ENCODE assay signal across 11 mouse cellular contexts in the genomic region with DNA sequence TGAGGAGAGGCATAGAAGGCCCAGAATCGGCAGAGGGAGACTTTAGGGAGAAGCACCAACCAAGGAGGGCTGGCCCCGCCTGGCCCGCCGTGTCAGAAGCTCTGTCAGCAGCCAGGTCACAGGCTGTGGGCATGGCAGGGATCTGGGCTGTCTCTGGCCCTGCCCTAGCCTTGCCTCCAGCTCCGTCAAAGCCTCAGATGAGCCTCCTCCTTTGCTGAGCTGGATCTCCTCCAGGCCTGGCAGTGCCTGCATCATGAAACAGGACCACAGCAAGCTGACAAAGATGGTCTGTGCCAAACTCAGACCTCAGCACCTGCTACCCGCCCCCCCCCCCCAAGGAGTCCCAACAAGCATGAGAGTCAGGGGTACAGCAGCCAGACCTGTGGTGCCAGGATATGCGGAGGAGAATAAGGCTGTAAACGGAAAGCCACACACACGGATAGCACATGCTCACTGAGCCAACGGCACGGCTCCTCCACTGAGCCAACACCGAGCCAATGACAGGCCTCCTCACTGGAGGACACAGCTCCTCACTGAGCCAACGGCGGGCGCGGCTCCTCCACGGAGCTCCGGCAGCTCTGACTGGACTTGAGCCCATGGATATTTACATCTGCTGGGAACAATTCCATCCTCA. TPM values are rescaled to one million over a fixed set of nuclear protein-coding genes. Genes with fewer than 3 reads are reported as not detected.
DNase-seq lines count a peak whose midpoint lies in the region; ATAC-seq lines count a peak whose summit lies in the region.
"Had no signal": no experiment of that assay in that cellular context is flagged by ENCODE, and none has a peak within 500 bp of the region (broad histone marks: within the 10 kb centered on the region; RNA-seq: fewer than 3 reads in every experiment).

No protein-coding gene starts in this region.

- no peak overlapping the region for H3K4me3 ChIP-seq in lung, embryonic 16.5 days (ENCODE audit: low read length)
- H3K4me3 ChIP-seq: left cerebral cortex, adult 2 months; lung, embryonic 15.5 days had no signal

- H3K9ac ChIP-seq in lung, embryonic 16.5 days (ENCODE audit: low read length) = no peak overlapping the region
- H3K9ac ChIP-seq: lung, embryonic 15.5 days had no signal

- no peak overlapping the region for H3K27ac ChIP-seq in lung, embryonic 16.5 days (ENCODE audit: low read length)
- H3K27ac ChIP-seq: left cerebral cortex, adult 2 months; lung, embryonic 15.5 days had no signal

- no peaks in the 10 kb centered on the region for H3K4me1 ChIP-seq in lung, embryonic 16.5 days (replicated peaks; ENCODE audit: control insufficient read depth, insufficient read depth, low read length)

- WGBS in lung, embryonic 16.5 days = 33% methylated on average over 18 of the region's 18 CpGs

- no peak for DNase-seq in lung, adult 18-20 months
- DNase-seq in cerebellum, adult 8-10 months = peak; percentile 64
- peak; percentile 17 to 45 for DNase-seq in frontal cortex, postnatal 36 days (ENCODE audit: low spot score in 2 of 2)
- DNase-seq in right cerebral cortex, postnatal 4 days = peak; percentile 43
- no peak for DNase-seq in embryo, embryonic 9.5 days (ENCODE audit: extremely low spot score)
- DNase-seq in thymus, postnatal 36 days = no peak
- DNase-seq in thymus, postnatal 10 days (ENCODE audit: low spot score in 2 of 2) = no peak

- ATAC-seq in lung, embryonic 16.5 days (ENCODE audit: low read depth) = peak; percentile 29; the same call in 1 of the 2 replicates

- H3K9me3 ChIP-seq in lung, embryonic 16.5 days (ENCODE audit: control insufficient read depth, low read length) = no peaks in the 10 kb centered on the region
- H3K9me3 ChIP-seq: lung, embryonic 15.5 days had no signal

- H3K4me2 ChIP-seq in lung, embryonic 16.5 days (ENCODE audit: low read depth, low read length) = no peak overlapping the region
- H3K4me2 ChIP-seq: lung, embryonic 15.5 days had no signal

- H3K27me3 ChIP-seq in lung, embryonic 16.5 days (ENCODE audit: control insufficient read depth, insufficient read depth, low read depth, low read length) = no peaks in the 10 kb centered on the region

- no peaks in the 10 kb centered on the region for H3K36me3 ChIP-seq in lung, embryonic 16.5 days (ENCODE audit: control insufficient read depth, insufficient read depth, low read length)
- H3K36me3 ChIP-seq: lung, embryonic 15.5 days had no signal

RNA-seq across cellular contexts. Expression of a gene that starts 30.7 kb away (rescaled TPM):
- 3.4 and 5.2 TPM in 2 replicates for polyA plus RNA-seq in lung, embryonic 16.5 days (2015; fragmentation: Nextera tagmentation; extraction: Ambion mirVana)
- polyA plus RNA-seq: heart, postnatal 0 days had no signal

RNA-seq across cellular contexts. Expression of a gene that starts 32.8 kb away (rescaled TPM):
- polyA plus RNA-seq in lung, embryonic 16.5 days (2015; fragmentation: Nextera tagmentation; extraction: Ambion mirVana) = 36.0 and 39.2 TPM in 2 replicates

RNA-seq across cellular contexts. Expression of a gene that starts 51.1 kb away (rescaled TPM):
- polyA plus RNA-seq in lung, embryonic 16.5 days (2015; fragmentation: Nextera tagmentation; extraction: Ambion mirVana) = 144 and 148 TPM in 2 replicates

Comparison
In these comparisons a context has a peak if more than half of its experiments do, and no peak if none do; other contexts are left out.
1. DNase-seq: peak in cerebellum, adult 8-10 months (single experiment), frontal cortex, postnatal 36 days (2 of 2) and right cerebral cortex, postnatal 4 days (single experiment); none in lung, adult 18-20 months (0 of 2), embryo, embryonic 9.5 days (single experiment), thymus, postnatal 36 days (0 of 2) and thymus, postnatal 10 days (0 of 2).